Mouse (Mus musculus) right cerebral cortex, adult 2 months (tissue): ENCODE data around the gene Acox3.
A peak's percentile ranks its signal among the peaks of the same experiment; 100 is the strongest.

Source experiments
- DNase-seq, 2 experiments: peaks; one replicate each; pipeline ENCODE4 v3.0.0; 2021 to 2022; ENCODE audit warnings: low spot score in 2 of 2

The Acox3 gene

GRCm38 (mm10) chr5:35610381-35610780 lies 27.5 kb downstream of the Acox3 start:
- DNase-seq = no peak

GRCm38 (mm10) chr5:35611170-35611569 lies 28.3 kb downstream of the Acox3 start:
- no peak for DNase-seq

GRCm38 (mm10) chr5:35611900-35612299 lies 29.1 kb downstream of the Acox3 start:
- DNase-seq = no peak

GRCm38 (mm10) chr5:35612722-35613121 lies 29.9 kb downstream of the Acox3 start:
- no peak for DNase-seq

GRCm38 (mm10) chr5:35616943-35617342 lies 34.1 kb downstream of the Acox3 start:
- no peak for DNase-seq

- no peak for DNase-seq
Observed at GRCm38 (mm10) chr5:35621114-35621513, 38.3 kb downstream of the Acox3 start.

- DNase-seq = no peak
Observed at GRCm38 (mm10) chr5:35623831-35624230, 41.0 kb downstream of the Acox3 start.

GRCm38 (mm10) chr5:35624751-35625239 lies 42.0 kb downstream of the Acox3 start:
- DNase-seq = no peak

- no peak for DNase-seq
Observed at GRCm38 (mm10) chr5:35626408-35626807, 43.6 kb downstream of the Acox3 start.

GRCm38 (mm10) chr5:35627307-35627840 lies 44.5 kb downstream of the Acox3 start:
- DNase-seq = no peak

GRCm38 (mm10) chr5:35628685-35629084 lies 45.8 kb downstream of the Acox3 start:
- DNase-seq = peak; percentile 8 to 19

GRCm38 (mm10) chr5:35629333-35629732 lies 46.5 kb downstream of the Acox3 start:
- no peak for DNase-seq

- no peak for DNase-seq
Observed at GRCm38 (mm10) chr5:35630706-35631105, 47.9 kb downstream of the Acox3 start.

GRCm38 (mm10) chr5:35631224-35631623 lies 48.4 kb downstream of the Acox3 start:
- no peak for DNase-seq

GRCm38 (mm10) chr5:35631755-35632154 lies 48.9 kb downstream of the Acox3 start:
- DNase-seq = no peak

- DNase-seq = no peak
Observed at GRCm38 (mm10) chr5:35632841-35633240, 50.0 kb downstream of the Acox3 start.

- no peak for DNase-seq
Observed at GRCm38 (mm10) chr5:35636016-35636415, 53.2 kb downstream of the Acox3 start.

GRCm38 (mm10) chr5:35641961-35642584 lies 59.2 kb downstream of the Acox3 start:
- no peak for DNase-seq

GRCm38 (mm10) chr5:35643401-35644048 lies 60.7 kb downstream of the Acox3 start:
- DNase-seq = no peak

GRCm38 (mm10) chr5:35644082-35644481 lies 61.2 kb downstream of the Acox3 start:
- no peak for DNase-seq

GRCm38 (mm10) chr5:35645938-35646493 lies 63.2 kb downstream of the Acox3 start:
- no peak for DNase-seq

GRCm38 (mm10) chr5:35646927-35647326 lies 64.1 kb downstream of the Acox3 start:
- no peak for DNase-seq

- no peak for DNase-seq
Observed at GRCm38 (mm10) chr5:35647562-35647961, 64.7 kb downstream of the Acox3 start.
